Mouse (Mus musculus) ovary, postnatal 10 days (tissue): ENCODE measurements around the gene Prkaca.
"Not testable (repeated sequence)": the region's sequence is repeated elsewhere in the genome, so short reads cannot be mapped to it uniquely, and the experiment has no call there.

Experiments used
- DNase-seq: peaks from one replicate; pipeline ENCODE4 v3.0.0; 2022; ENCODE audit warnings: low spot score

Gene Prkaca

GRCm38 (mm10) chr8:84002957-84003611 is 30.3 kb downstream of the Prkaca start:
- DNase-seq = no peak

- DNase-seq = no peak
Measured at GRCm38 (mm10) chr8:84003612-84004246, 30.9 kb downstream of the Prkaca start.

- DNase-seq = peak; percentile 80
Measured at GRCm38 (mm10) chr8:84004533-84005201, 31.9 kb downstream of the Prkaca start.

GRCm38 (mm10) chr8:84005502-84005901 is 32.7 kb downstream of the Prkaca start:
- not testable (repeated sequence) for DNase-seq

- DNase-seq = no peak
Measured at GRCm38 (mm10) chr8:84008362-84008761, 35.6 kb downstream of the Prkaca start.

GRCm38 (mm10) chr8:84009876-84010275 is 37.1 kb downstream of the Prkaca start:
- DNase-seq = peak; percentile 77

- no peak for DNase-seq
Measured at GRCm38 (mm10) chr8:84010625-84011611, 38.1 kb downstream of the Prkaca start.

GRCm38 (mm10) chr8:84011705-84012498 is 39.1 kb downstream of the Prkaca start, which contains the start of gene 2210011C24Rik:
Gene 2210011C24Rik (minus strand): TSS chr8:84012171.
- no peak for DNase-seq

GRCm38 (mm10) chr8:84012499-84013165 is 39.8 kb downstream of the Prkaca start:
- DNase-seq = no peak

- DNase-seq = no peak
Measured at GRCm38 (mm10) chr8:84015833-84016232, 43.0 kb downstream of the Prkaca start.

- no peak for DNase-seq
Measured at GRCm38 (mm10) chr8:84019738-84020137, 46.9 kb downstream of the Prkaca start.

- DNase-seq = no peak
Measured at GRCm38 (mm10) chr8:84021096-84021495, 48.3 kb downstream of the Prkaca start, which contains the start of gene Palm3. Gene Palm3 (plus strand): TSS chr8:84021471.

- no peak for DNase-seq
Measured at GRCm38 (mm10) chr8:84021569-84021968, 48.8 kb downstream of the Prkaca start.

GRCm38 (mm10) chr8:84023085-84023484 is 50.3 kb downstream of the Prkaca start:
- no peak for DNase-seq

GRCm38 (mm10) chr8:84023631-84024030 is 50.8 kb downstream of the Prkaca start:
- no peak for DNase-seq

GRCm38 (mm10) chr8:84024171-84024570 is 51.4 kb downstream of the Prkaca start:
- no peak for DNase-seq

- DNase-seq = no peak
Measured at GRCm38 (mm10) chr8:84025863-84026262, 53.1 kb downstream of the Prkaca start.

- DNase-seq = no peak
Measured at GRCm38 (mm10) chr8:84027449-84027848, 54.7 kb downstream of the Prkaca start.

GRCm38 (mm10) chr8:84029272-84029671 is 56.5 kb downstream of the Prkaca start:
- no peak for DNase-seq

GRCm38 (mm10) chr8:84032777-84033176 is 60.0 kb downstream of the Prkaca start:
- no peak for DNase-seq
